Mouse (Mus musculus) lung, embryonic 15.5 days (tissue): ENCODE results near the gene Tesmin. TPM values are rescaled to one million over a fixed set of nuclear protein-coding genes. Genes with fewer than 3 reads are reported as not detected.
A peak's percentile ranks its signal among the peaks of the same experiment; 100 is the strongest.

Source experiments
- ATAC-seq: fragments of 200-750 bp; cut with Nextera tagmentation; 2 replicates; pipeline ENCODE4 v1.8.0; 2017; ENCODE audit warnings: moderate number of reproducible peaks, borderline replicate concordance; ENCODE audit not compliant: low FRiP score, low TSS enrichment; ENCODE audit errors: extremely low read depth
- H3K27ac ChIP-seq: fragments of 300-500 bp; sonication (generic); 2 replicates; pipeline ENCODE4 v1.5.1; 2015; ENCODE audit warnings: moderate library complexity, mild to moderate bottlenecking, inconsistent platforms
- H3K27me3 ChIP-seq: fragments of 300-500 bp; sonication (generic); 2 replicates; pipeline ENCODE4 v1.6.1; 2015; ENCODE audit warnings: inconsistent platforms
- H3K36me3 ChIP-seq: fragments of 300-500 bp; sonication (generic); 2 replicates; pipeline ENCODE4 v1.6.1; 2015; ENCODE audit warnings: inconsistent platforms
- H3K4me1 ChIP-seq: fragments of 300-500 bp; sonication (generic); 2 replicates; pipeline ENCODE4 v1.6.1; 2015; ENCODE audit warnings: inconsistent platforms
- H3K4me2 ChIP-seq: fragments of 300-500 bp; sonication (generic); 2 replicates; pipeline ENCODE4 v1.6.1; 2015; ENCODE audit warnings: inconsistent platforms, mild to moderate bottlenecking, moderate library complexity
- H3K4me3 ChIP-seq: fragments of 300-500 bp; sonication (generic); 2 replicates; pipeline ENCODE4 v1.5.1; 2015; ENCODE audit warnings: mild to moderate bottlenecking, inconsistent platforms
- H3K9ac ChIP-seq: fragments of 300-500 bp; sonication (generic); 2 replicates; pipeline ENCODE4 v1.6.1; 2015; ENCODE audit warnings: inconsistent platforms
- H3K9me3 ChIP-seq: fragments of 300-500 bp; sonication (generic); 2 replicates; pipeline ENCODE4 v1.6.1; 2016; ENCODE audit warnings: inconsistent platforms
- WGBS: fragments of 180-500 bp; shearing (Covaris S2); methylation state at CpG from one replicate; pipeline ENCODE4 v1.1.7; 2015; 5-methylcytosine and 5-hydroxymethylcytosine counted together
- polyA plus RNA-seq: library from polyadenylated mRNA; unstranded; fragments of >200 nt; fragmentation: Nextera tagmentation; extraction: Ambion mirVana; gene quantifications from 2 replicates; pipeline ENCODE4 v1.2.1, GENCODE M21; 2015

Tesmin gene
- polyA plus RNA-seq, 1 experiment from 2014 or later: 0.61 TPM

DNA sequence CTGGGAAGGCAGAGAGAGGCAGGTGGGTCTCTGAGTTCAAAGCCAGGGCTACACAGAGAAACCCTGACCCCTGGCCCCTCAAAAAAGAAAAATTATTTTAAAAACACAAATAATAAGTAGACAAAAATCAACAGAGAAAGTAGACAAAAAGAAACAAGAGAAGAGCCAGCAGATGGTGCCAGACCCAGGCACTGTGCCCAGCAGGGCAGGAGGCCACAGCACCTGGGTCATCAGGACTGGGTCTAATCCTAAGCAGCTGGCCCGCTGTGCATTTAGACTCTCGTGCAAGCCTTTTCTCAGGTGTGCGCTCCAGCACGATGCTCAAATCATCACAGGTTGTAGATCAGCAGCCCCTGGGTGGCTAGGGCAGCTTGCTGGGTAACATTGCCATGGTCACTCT, 25.1 kb upstream of the Tesmin start:
- H3K36me3 ChIP-seq: peaks cover 22% of the 10 kb centered on the region; the same call in 1 of the 2 replicates
- no peaks in the 10 kb centered on the region for H3K4me1 ChIP-seq
- H3K27me3 ChIP-seq: no peaks in the 10 kb centered on the region
- H3K4me3 ChIP-seq: no peak overlapping the region
- no peak for ATAC-seq
- no peak overlapping the region for H3K9ac ChIP-seq
- 87% methylated on average over 4 of the region's 4 CpGs for WGBS
- no peak overlapping the region for H3K27ac ChIP-seq
- no peak overlapping the region for H3K4me2 ChIP-seq
- no peaks in the 10 kb centered on the region for H3K9me3 ChIP-seq

DNA sequence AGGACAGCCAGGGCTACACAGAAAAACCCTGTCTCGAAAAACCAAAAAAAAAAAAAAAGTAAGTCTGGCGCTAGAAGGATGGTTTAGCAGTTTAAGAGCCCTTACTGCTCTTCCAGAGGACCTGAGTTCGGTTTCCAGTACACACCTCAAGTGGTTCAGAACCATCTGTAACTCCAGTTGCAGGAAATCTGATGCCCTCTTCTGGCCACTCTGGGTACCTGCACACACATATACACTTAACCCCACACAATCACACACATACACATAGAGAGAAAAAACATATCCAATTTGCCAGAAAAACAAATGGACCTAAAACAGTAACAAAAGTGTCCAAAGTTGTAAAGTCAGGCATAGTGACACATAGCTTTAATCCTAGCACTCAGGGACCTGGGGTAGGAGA, 23.6 kb upstream of the Tesmin start:
- H3K4me2 ChIP-seq: no peak overlapping the region
- no peak overlapping the region for H3K27ac ChIP-seq
- no peak overlapping the region for H3K4me3 ChIP-seq
- no peak for ATAC-seq
- peaks cover 24% of the 10 kb centered on the region; the same call in 1 of the 2 replicates for H3K36me3 ChIP-seq
- H3K9ac ChIP-seq: no peak overlapping the region
- no peaks in the 10 kb centered on the region for H3K27me3 ChIP-seq
- 96% methylated on average over 3 of the region's 3 CpGs for WGBS
- no peaks in the 10 kb centered on the region for H3K9me3 ChIP-seq
- no peaks in the 10 kb centered on the region for H3K4me1 ChIP-seq

DNA sequence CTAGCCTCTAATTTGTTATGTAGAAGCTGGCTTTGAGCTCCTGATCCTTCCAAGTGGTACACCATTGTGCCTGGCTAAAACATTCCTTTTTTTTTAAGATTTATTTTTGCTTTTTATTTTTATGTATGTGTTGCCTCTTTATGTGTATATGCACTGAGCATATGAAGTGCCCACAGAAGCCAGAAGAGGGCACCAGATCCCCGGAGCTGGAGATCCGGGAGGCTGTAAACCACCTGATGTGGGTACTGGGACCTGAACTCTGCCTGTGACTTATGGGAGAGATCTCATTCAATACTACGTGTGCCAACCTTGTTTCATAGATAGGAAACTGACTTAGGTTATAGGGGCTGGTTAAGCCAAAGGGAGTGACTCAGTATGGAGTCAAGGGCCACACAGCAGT, 20.4 kb upstream of the Tesmin start:
- 88% methylated on average over 3 of the region's 3 CpGs for WGBS
- no peak overlapping the region for H3K4me2 ChIP-seq
- H3K27ac ChIP-seq: no peak overlapping the region
- no peak overlapping the region for H3K4me3 ChIP-seq
- H3K4me1 ChIP-seq: no peaks in the 10 kb centered on the region
- H3K27me3 ChIP-seq: no peaks in the 10 kb centered on the region
- no peak overlapping the region for H3K9ac ChIP-seq
- no peak for ATAC-seq
- no peaks in the 10 kb centered on the region for H3K9me3 ChIP-seq
- H3K36me3 ChIP-seq: peaks cover 28% of the 10 kb centered on the region; the same call in 1 of the 2 replicates

DNA sequence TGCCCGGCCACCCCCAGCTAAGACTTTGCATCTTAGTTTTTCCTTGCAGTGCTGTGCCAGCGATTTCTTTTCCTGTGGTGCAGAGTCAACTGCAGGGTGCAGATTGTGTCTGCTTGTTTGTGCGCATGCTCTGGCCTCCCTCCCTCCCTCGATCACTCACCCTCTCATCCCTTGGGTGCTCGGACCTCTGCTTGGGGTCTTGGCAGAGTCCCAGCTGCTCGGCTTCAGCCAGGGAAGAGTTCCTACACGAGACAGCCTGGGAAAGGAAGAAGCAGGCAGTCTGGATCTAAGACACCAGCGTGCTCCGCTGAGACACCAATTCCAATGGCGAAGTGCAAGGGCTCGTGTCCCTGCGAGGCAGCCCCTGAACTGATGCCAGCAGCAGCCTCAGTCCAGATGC, 15.3 kb upstream of the Tesmin start:
- H3K36me3 ChIP-seq: peaks cover 14% of the 10 kb centered on the region; the same call in 1 of the 2 replicates
- no peak overlapping the region for H3K27ac ChIP-seq
- WGBS: 56% methylated on average over 12 of the region's 12 CpGs
- H3K4me2 ChIP-seq: no peak overlapping the region
- H3K4me3 ChIP-seq: no peak overlapping the region
- H3K27me3 ChIP-seq: no peaks in the 10 kb centered on the region
- H3K4me1 ChIP-seq: no peaks in the 10 kb centered on the region
- ATAC-seq: no peak
- H3K9me3 ChIP-seq: no peaks in the 10 kb centered on the region
- no peak overlapping the region for H3K9ac ChIP-seq

DNA sequence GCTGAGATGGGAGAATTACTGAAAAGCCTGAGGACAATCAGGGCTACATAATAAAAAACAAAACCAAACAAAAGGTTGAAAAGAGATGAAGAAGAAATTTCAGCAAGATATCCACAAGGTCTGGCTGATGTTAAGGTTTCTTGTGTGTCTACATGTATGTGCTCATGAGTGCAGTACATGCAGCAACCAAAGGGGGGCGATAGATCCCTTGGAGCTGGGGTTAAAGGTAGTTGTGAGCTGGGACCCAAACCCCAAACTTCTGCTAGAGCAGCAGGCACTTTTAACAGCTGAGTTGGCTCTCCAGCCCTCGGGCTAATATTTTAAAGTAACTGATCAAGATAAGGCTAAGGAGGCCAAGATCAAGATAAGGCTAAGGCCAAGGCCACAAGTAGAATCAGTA, 14.6 kb upstream of the Tesmin start:
- WGBS: 46% methylated on average over 2 of the region's 2 CpGs
- H3K36me3 ChIP-seq: 0 out of 2 replicates have a peak, but pooled peaks cover 9% of the 10 kb centered on the region
- H3K4me2 ChIP-seq: no peak overlapping the region
- no peaks in the 10 kb centered on the region for H3K27me3 ChIP-seq
- no peaks in the 10 kb centered on the region for H3K9me3 ChIP-seq
- H3K27ac ChIP-seq: no peak overlapping the region
- H3K4me1 ChIP-seq: no peaks in the 10 kb centered on the region
- no peak overlapping the region for H3K4me3 ChIP-seq
- no peak overlapping the region for H3K9ac ChIP-seq
- ATAC-seq: no peak

DNA sequence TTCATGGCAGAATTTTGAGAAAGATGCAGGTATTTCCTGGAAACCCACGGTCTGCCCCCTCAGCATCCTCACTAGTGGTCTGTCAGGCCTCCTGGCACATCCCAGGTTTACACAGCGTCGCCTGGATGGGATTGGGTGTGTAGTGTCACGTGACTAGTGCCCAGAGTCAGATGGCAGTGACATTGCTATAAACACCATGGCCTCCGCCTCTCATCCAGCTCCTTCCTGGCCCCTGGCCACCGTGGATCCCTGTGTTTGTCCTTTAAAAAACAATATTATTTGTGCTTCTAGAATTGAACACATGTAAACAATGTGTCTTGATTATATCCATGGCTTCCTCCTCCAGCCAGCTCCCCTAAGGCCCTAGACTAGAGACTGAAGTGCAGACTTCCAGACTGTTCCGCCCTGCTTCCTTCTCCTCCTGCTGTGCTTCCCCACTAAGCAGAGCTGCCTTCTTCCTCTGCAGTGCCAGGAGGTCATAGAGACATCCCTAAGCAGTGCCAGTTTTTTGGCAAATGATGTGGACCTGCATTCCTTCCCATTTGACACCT, 12.6 kb upstream of the Tesmin start:
- no peak overlapping the region for H3K27ac ChIP-seq
- H3K9me3 ChIP-seq: no peaks in the 10 kb centered on the region
- ATAC-seq: no peak
- 47% methylated on average over 7 of the region's 7 CpGs for WGBS
- no peak overlapping the region for H3K9ac ChIP-seq
- H3K4me3 ChIP-seq: no peak overlapping the region
- no peaks in the 10 kb centered on the region for H3K4me1 ChIP-seq
- 0 out of 2 replicates have a peak, but pooled peaks cover 8% of the 10 kb centered on the region for H3K36me3 ChIP-seq
- no peak overlapping the region for H3K4me2 ChIP-seq
- H3K27me3 ChIP-seq: no peaks in the 10 kb centered on the region

DNA sequence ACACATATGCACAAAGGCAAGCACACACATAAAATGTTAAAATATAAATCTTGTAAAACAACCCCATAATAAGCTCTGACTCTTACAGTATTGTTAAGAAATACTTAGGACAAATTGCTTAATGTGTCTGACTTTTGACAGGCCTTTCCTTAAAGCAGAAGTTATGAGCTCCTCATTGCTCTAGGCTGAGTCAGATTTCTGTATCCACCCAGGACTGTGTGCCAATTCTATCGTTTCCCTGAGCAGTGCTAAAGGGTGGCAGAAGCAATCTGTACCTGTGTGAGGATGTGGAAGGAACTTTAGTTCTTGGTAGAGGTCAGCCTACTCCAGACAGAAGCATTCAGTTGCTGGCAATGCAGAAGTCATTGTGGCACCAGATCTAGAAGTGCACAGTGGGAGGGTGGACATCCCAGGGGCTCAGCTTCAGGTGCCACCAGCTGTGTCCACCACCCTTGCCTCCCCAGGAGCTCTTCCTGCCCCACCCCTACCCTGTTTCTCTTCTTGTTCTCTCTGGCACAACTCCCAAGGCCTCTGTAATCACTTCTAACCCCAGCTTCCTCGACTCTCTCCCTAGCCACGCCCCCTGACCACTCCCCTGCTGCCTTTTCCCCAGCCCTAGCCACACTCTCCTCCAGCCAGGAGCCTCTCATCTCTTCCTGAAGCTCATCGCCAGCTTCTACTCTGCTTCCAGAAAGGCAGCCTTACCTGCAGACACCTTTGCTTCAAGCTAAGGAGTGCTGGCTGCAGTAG, 11.5 kb upstream of the Tesmin start:
- 23% methylated on average over 4 of the region's 4 CpGs for WGBS
- peak; percentile 44; the same call in 1 of the 2 replicates for ATAC-seq
- no peaks in the 10 kb centered on the region for H3K4me1 ChIP-seq

DNA sequence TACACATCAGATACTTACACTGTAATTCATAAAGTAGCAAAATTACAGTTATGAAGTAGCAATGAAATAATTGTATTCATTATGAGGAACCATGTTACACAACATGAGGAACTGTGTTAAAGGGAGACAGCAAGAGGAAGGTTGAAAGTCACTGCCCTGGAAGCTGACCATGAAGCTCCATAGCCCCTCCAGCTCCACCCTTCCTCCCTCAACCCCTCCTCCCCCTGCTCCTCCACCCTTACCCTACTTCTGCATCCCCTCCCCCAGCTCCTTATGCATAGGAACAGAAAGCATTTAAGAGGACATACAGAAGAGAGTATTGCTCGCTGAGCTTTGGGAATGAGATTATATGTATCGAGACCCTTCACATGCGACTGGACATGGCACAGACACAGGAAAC, 10.0 kb upstream of the Tesmin start:
- no peak overlapping the region for H3K9ac ChIP-seq
- no peaks in the 10 kb centered on the region for H3K4me1 ChIP-seq
- H3K27ac ChIP-seq: no peak overlapping the region
- no peaks in the 10 kb centered on the region for H3K9me3 ChIP-seq
- ATAC-seq: no peak
- 0 out of 2 replicates have a peak, but pooled peaks cover 4% of the 10 kb centered on the region for H3K36me3 ChIP-seq
- WGBS: 93% methylated on average over 3 of the region's 3 CpGs
- H3K4me2 ChIP-seq: no peak overlapping the region
- H3K4me3 ChIP-seq: no peak overlapping the region
- H3K27me3 ChIP-seq: no peaks in the 10 kb centered on the region

More for the DNA sequence above, 11.5 kb upstream of the Tesmin start:
- Histone ChIP-seq H3K36me3 (0 out of 2 replicates have a peak, but pooled peaks cover 4% of the 10 kb centered on the region), H3K27me3 (no peaks in the 10 kb centered on the region), H3K4me2 (no peak overlapping the region), H3K4me3 (no peak overlapping the region), H3K27ac (no peak overlapping the region), H3K9me3 (no peaks in the 10 kb centered on the region), H3K9ac (no peak overlapping the region)

DNA sequence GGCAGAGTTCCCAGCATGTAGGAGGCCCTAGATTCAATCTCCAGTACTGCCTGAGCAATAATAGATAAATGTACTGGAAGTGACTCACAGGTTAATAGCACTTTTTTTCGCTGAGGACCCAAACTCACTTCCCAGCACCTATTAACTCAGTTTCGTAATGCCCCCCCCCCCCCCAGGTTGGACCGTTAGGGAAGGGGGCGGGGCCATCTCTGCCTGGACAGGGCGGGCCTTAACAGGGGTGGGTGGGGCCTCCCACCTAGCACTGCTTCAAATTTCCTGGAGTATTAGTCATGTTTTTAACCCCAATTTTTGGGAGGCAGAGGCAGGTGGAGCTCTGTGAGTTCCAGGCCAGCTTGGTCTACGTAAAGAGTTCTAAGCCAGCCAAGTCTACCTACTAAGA, 596 bp upstream of the Tesmin start:
- Histone ChIP-seq H3K9me3 (no peaks in the 10 kb centered on the region), H3K9ac (no peak overlapping the region), H3K4me2 (no peak overlapping the region), H3K4me1 (peaks cover 10% of the 10 kb centered on the region), H3K36me3 (no peaks in the 10 kb centered on the region), H3K27ac (no peak overlapping the region), H3K4me3 (no peak overlapping the region), H3K27me3 (no peaks in the 10 kb centered on the region)
- WGBS: 59% methylated on average over 6 of the region's 6 CpGs
- ATAC-seq: no peak

DNA sequence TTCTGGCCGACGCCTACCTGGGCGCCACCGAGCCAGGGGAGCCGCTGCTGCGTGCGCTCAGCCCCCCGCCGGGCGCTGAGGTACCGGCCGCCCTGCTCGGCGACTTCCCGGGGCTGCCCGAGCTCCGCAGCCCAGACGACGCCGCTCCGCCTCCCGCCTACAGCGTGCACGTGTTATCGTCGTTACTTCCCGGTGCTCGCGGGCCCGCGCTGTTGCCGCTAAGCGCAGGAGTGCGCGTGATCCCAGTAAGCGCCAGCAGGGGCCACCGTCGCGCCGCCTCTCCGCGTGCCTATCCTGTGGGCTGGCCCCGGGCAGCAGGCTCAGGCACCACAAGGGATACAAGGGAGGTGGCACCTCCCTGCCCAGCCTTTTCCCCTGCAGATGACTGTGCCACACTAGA, 432 bp downstream of the Tesmin start:
- H3K36me3 ChIP-seq: no peaks in the 10 kb centered on the region
- H3K4me3 ChIP-seq: peak overlapping the region; percentile 47
- no peaks in the 10 kb centered on the region for H3K27me3 ChIP-seq
- no peak overlapping the region for H3K27ac ChIP-seq
- peak overlapping the region; percentile 98 for H3K4me2 ChIP-seq
- peaks cover 10% of the 10 kb centered on the region for H3K4me1 ChIP-seq
- H3K9ac ChIP-seq: peak overlapping the region; percentile 33; the same call in 1 of the 2 replicates
- ATAC-seq: peak; percentile 93
- WGBS: under 1% methylated on average over 43 of the region's 43 CpGs
- H3K9me3 ChIP-seq: no peaks in the 10 kb centered on the region

DNA sequence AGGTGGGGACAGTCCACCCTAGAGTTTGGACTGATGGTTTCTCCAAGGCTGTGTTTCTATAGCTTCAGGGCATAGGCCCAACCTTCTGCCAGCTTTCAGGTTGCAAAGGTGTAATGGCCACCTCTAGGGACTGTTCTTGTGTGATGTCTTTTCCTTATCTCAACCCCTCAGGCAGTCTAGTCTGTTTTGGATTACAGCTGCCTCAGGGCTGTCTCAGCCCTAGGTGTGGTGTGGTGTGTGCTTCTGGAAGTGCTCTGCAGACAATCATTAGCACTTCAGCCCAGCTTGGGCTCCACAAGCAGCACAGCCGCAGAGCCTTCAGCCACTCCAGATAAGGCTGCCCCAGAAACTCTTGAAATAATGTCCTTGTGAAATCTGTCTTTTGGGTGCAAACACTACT, 3.7 kb downstream of the Tesmin start:
- Histone ChIP-seq H3K27me3 (no peaks in the 10 kb centered on the region), H3K27ac (no peak overlapping the region), H3K9me3 (no peaks in the 10 kb centered on the region), H3K9ac (no peak overlapping the region), H3K4me3 (no peak overlapping the region), H3K4me1 (peaks cover 10% of the 10 kb centered on the region), H3K36me3 (no peaks in the 10 kb centered on the region), H3K4me2 (no peak overlapping the region)
- 29% methylated on average over 1 of the region's 1 CpGs for WGBS
- no peak for ATAC-seq

DNA sequence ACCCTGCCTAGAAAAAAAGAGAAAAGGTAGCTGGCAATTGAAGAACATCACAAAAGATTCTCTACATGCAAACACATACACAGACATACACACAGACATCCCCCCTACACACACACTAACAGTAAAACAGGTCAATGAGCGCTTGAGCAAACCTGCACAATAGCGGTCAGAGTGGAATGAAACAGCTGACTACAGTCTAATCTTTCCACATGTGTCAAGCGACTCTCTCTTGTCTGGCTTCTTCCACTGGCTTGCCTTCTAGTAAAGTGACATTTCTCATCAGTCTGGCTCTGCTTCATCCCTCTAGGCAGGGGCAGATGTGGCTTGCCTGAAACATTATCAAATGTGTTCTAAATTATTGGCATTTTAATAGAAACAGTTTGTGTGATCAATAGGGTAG, 5.6 kb downstream of the Tesmin start:
- no peak overlapping the region for H3K9ac ChIP-seq

More for the DNA sequence above, 5.6 kb downstream of the Tesmin start:
- Histone ChIP-seq H3K27ac (no peak overlapping the region), H3K36me3 (no peaks in the 10 kb centered on the region), H3K4me3 (no peak overlapping the region), H3K9me3 (no peaks in the 10 kb centered on the region), H3K4me2 (no peak overlapping the region), H3K4me1 (peaks cover 2% of the 10 kb centered on the region), H3K27me3 (no peaks in the 10 kb centered on the region)
- 75% methylated on average over 3 of the region's 3 CpGs for WGBS
- no peak for ATAC-seq
